ENCODE assay signal across 35 mouse cellular contexts in the genomic region with DNA sequence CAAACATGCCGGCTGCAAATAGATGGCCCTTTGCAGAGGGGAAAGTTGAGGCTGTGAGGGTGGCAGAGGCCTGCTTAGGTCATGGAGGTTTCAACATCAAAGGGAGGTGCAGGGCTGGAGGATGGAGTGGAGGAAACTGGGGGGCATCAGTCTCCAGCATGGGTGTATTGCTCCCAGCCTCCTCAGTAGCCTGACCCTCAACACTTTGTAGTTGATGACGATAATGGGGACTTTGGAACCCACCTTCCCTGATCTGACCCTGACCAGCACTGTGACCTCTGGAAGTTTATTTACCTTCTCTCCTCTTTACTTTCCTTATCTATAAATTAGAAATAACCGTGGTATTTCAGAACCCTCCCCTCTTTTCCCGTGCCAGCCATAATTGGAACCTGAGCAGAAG. TPM values are rescaled to one million over a fixed set of nuclear protein-coding genes. Genes with fewer than 3 reads are reported as not detected.
DNase-seq lines count a peak whose midpoint lies in the region; ATAC-seq and TF ChIP-seq lines count a peak whose summit lies in the region.
"Had no signal": no experiment of that assay in that cellular context is flagged by ENCODE, and none has a peak within 500 bp of the region (broad histone marks: within the 10 kb centered on the region; RNA-seq: fewer than 3 reads in every experiment).

No protein-coding gene starts in this region.

- no peak for ATAC-seq in heart, embryonic 16.5 days (replicated peaks; ENCODE audit: extremely low read depth, insufficient read depth, low FRiP score)
- no peak for ATAC-seq in midbrain, postnatal 0 days (ENCODE audit: low FRiP score)
- ATAC-seq: forebrain, embryonic 13.5 days; midbrain, embryonic 13.5 days had no signal

- H3K4me3 ChIP-seq in heart, embryonic 10.5 days, result no peak overlapping the region
- H3K4me3 ChIP-seq in heart, embryonic 16.5 days (ENCODE audit: low read length), result no peak overlapping the region
- H3K4me3 ChIP-seq in midbrain, embryonic 10.5 days, result no peak overlapping the region
- no peak overlapping the region for H3K4me3 ChIP-seq in midbrain, postnatal 0 days (ENCODE audit: low read depth, low read length)
- H3K4me3 ChIP-seq: forebrain, embryonic 13.5 days; heart, adult 2 months; kidney, embryonic 15.5 days; megakaryocyte, embryonic 14.5 days; midbrain, embryonic 13.5 days; neural tube, embryonic 15.5 days had no signal

- H3K36me3 ChIP-seq in heart, embryonic 10.5 days, result no peaks in the 10 kb centered on the region
- H3K36me3 ChIP-seq in heart, embryonic 16.5 days (ENCODE audit: control insufficient read depth, insufficient read depth), result no peaks in the 10 kb centered on the region
- no peaks in the 10 kb centered on the region for H3K36me3 ChIP-seq in midbrain, embryonic 10.5 days
- no peaks in the 10 kb centered on the region for H3K36me3 ChIP-seq in midbrain, postnatal 0 days (ENCODE audit: insufficient read depth, low read length)
- H3K36me3 ChIP-seq: G1E; kidney, embryonic 15.5 days; midbrain, embryonic 13.5 days; neural tube, embryonic 15.5 days had no signal

- peak overlapping the region; percentile 75 for H3K27ac ChIP-seq in heart, embryonic 10.5 days
- peak overlapping the region; percentile 46; the same call in 1 of the 2 replicates for H3K27ac ChIP-seq in heart, embryonic 16.5 days (ENCODE audit: low read length)
- peak overlapping the region; percentile 38; the same call in 1 of the 2 replicates for H3K27ac ChIP-seq in midbrain, embryonic 10.5 days (replicated peaks)
- no peak overlapping the region for H3K27ac ChIP-seq in midbrain, postnatal 0 days (ENCODE audit: low read depth, low read length)
- H3K27ac ChIP-seq: forebrain, embryonic 13.5 days; heart, adult 2 months; hindbrain, embryonic 14.5 days; midbrain, embryonic 13.5 days; neural tube, embryonic 15.5 days had no signal

- H3K27me3 ChIP-seq in heart, embryonic 10.5 days (ENCODE audit: insufficient read depth, poor library complexity, severe bottlenecking), result peaks cover 2% of the 10 kb centered on the region; the same call in 1 of the 2 replicates
- no peaks in the 10 kb centered on the region for H3K27me3 ChIP-seq in heart, embryonic 16.5 days (ENCODE audit: control insufficient read depth, insufficient read depth, low read length)
- H3K27me3 ChIP-seq in midbrain, embryonic 10.5 days (ENCODE audit: low read depth, poor library complexity, severe bottlenecking), result peaks cover 40% of the 10 kb centered on the region
- no peaks in the 10 kb centered on the region for H3K27me3 ChIP-seq in midbrain, postnatal 0 days (ENCODE audit: insufficient read depth, low read length)
- H3K27me3 ChIP-seq: forebrain, embryonic 13.5 days; kidney, embryonic 15.5 days had no signal

- intact Hi-C loops in heart, postnatal 14 days (cut with DNase I), result no loop called here

- H3K4me2 ChIP-seq in heart, embryonic 16.5 days (ENCODE audit: low read depth, low read length), result no peak overlapping the region
- H3K4me2 ChIP-seq in midbrain, postnatal 0 days (ENCODE audit: low read depth, low read length, poor library complexity, severe bottlenecking), result no peak overlapping the region
- H3K4me2 ChIP-seq: forebrain, embryonic 13.5 days; hindbrain, embryonic 14.5 days; kidney, embryonic 15.5 days; midbrain, embryonic 13.5 days; neural tube, embryonic 15.5 days had no signal

- no peak for TF ChIP-seq CTCF in midbrain, postnatal 0 days (IDR thresholded peaks at IDR 0.05)

- H3K4me1 ChIP-seq in heart, embryonic 10.5 days, result peaks cover 59% of the 10 kb centered on the region
- H3K4me1 ChIP-seq in heart, embryonic 16.5 days (ENCODE audit: control insufficient read depth, insufficient read depth, low read length), result peaks cover 26% of the 10 kb centered on the region
- H3K4me1 ChIP-seq in midbrain, embryonic 10.5 days, result peaks cover 45% of the 10 kb centered on the region
- no peaks in the 10 kb centered on the region; the same call in 1 of the 2 replicates for H3K4me1 ChIP-seq in midbrain, postnatal 0 days (ENCODE audit: insufficient read depth, low read length)
- H3K4me1 ChIP-seq: forebrain, embryonic 13.5 days; megakaryocyte, embryonic 14.5 days had no signal

- H3K9me3 ChIP-seq in heart, embryonic 10.5 days, result no peaks in the 10 kb centered on the region
- no peaks in the 10 kb centered on the region for H3K9me3 ChIP-seq in heart, embryonic 16.5 days (replicated peaks; ENCODE audit: control insufficient read depth, low read length)
- H3K9me3 ChIP-seq in midbrain, embryonic 10.5 days (replicated peaks), result no peaks in the 10 kb centered on the region
- H3K9me3 ChIP-seq in midbrain, postnatal 0 days (ENCODE audit: low read length), result no peaks in the 10 kb centered on the region
- H3K9me3 ChIP-seq: forebrain, embryonic 13.5 days; kidney, embryonic 15.5 days; megakaryocyte, embryonic 14.5 days; neural tube, embryonic 15.5 days had no signal

- 36% methylated on average over 4 of the region's 4 CpGs for WGBS in heart, embryonic 10.5 days
- 34% methylated on average over 4 of the region's 4 CpGs for WGBS in heart, embryonic 16.5 days
- WGBS in midbrain, embryonic 10.5 days, result 52% methylated on average over 4 of the region's 4 CpGs
- 60% methylated on average over 4 of the region's 4 CpGs for WGBS in midbrain, postnatal 0 days

- no peak for DNase-seq in heart, embryonic 10.5 days (ENCODE audit: low spot score)
- DNase-seq in heart, adult 18-20 months, result no peak
- no peak for DNase-seq in heart, postnatal 14 days
- no peak for DNase-seq in midbrain, embryonic 10.5 days (ENCODE audit: low spot score)
- no peak for DNase-seq in midbrain, postnatal 0 days (ENCODE audit: low spot score)
- DNase-seq in neural tube, embryonic 10.5 days (ENCODE audit: extremely low spot score, low spot score), result no peak
- DNase-seq: adrenal gland, adult 8-10 months; cerebellum, adult 8-10 months; cerebellum, postnatal 25 days; gastrocnemius, postnatal 25 days; heart, adult 2 months; heart, postnatal 36 days; kidney, adult 18-20 months; retina, postnatal 1 day; right cerebral cortex, postnatal 14 days; thymus, adult 18-20 months; thymus, postnatal 25 days had no signal

- H3K9ac ChIP-seq in heart, embryonic 16.5 days (ENCODE audit: low read length), result no peak overlapping the region
- H3K9ac ChIP-seq in midbrain, postnatal 0 days (replicated peaks; ENCODE audit: low read length, poor library complexity, severe bottlenecking), result no peak overlapping the region
- H3K9ac ChIP-seq: forebrain, embryonic 13.5 days; hindbrain, embryonic 14.5 days; kidney, embryonic 15.5 days; midbrain, embryonic 13.5 days; neural tube, embryonic 15.5 days had no signal

RNA-seq across cellular contexts. Expression of gene Gm26897, which starts 56.2 kb away (rescaled TPM):
- not detected in 2 replicates for polyA plus RNA-seq in heart, embryonic 10.5 days (2016; fragmentation: Nextera tagmentation; extraction: Ambion mirVana)
- not detected for total RNA-seq in heart, adult 18-20 months (2021)
- not detected in 2 replicates for polyA plus RNA-seq in heart, embryonic 16.5 days (2015; fragmentation: Nextera tagmentation; extraction: Ambion mirVana)
- total RNA-seq in heart, postnatal 14 days (2021), result not detected
- not detected in 2 replicates for polyA plus RNA-seq in midbrain, embryonic 10.5 days (2016; fragmentation: Nextera tagmentation; extraction: Ambion mirVana)
- not detected in 2 replicates for total RNA-seq in midbrain, postnatal 0 days (2014; rRNA removed)
- not detected in 2 replicates for polyA plus RNA-seq in midbrain, postnatal 0 days (2015; fragmentation: Nextera tagmentation; extraction: Ambion mirVana)
- total RNA-seq: adrenal gland, adult 8-10 months; G1E; gastrocnemius, postnatal 25 days; heart, adult 2 months; heart, postnatal 36 days; layer of hippocampus, adult 8-10 months; layer of hippocampus, postnatal 25 days; left cerebral cortex, adult 8-10 months; left cerebral cortex, postnatal 36 days; monocyte, adult 5-6 weeks had no signal
- polyA plus RNA-seq: embryonic facial prominence, embryonic 11.5 days; forebrain, embryonic 13.5 days; G1E; heart, adult 2 months; hindbrain, embryonic 14.5 days; kidney, embryonic 15.5 days; limb, embryonic 14.5 days; lung, postnatal 0 days; midbrain, embryonic 13.5 days; neural tube, embryonic 15.5 days; small intestine, adult 2 months; stomach, embryonic 16.5 days had no signal
